Mouse (Mus musculus) retina, embryonic 14.5 days (tissue): Measurements from ENCODE around the gene Nfam1.

ENCODE experiments used
- DNase-seq: peaks from one replicate; pipeline ENCODE4 v3.0.0-alpha.2; 2015; ENCODE audit warnings: low spot score

Gene Nfam1

DNA sequence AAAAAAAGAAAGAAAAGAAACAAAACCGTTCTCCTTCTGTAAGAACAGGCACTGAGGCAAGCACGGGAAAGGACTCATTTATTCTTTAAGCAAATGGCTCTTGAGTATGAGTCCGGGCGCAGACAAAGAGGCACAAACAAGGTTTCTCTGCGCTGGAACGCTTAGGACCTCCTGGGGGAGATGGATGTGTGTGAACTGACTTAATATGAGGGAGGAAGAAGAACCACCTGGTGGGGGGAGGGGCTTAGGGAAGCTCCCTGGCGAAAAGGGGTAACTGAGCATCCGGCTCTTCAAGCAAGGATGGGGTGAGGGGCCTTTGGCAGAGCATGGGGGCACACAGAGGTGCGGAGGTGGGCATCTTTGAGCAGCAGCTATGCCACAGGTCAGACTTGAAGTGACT, 40.2 kb downstream of the Nfam1 start:
- DNase-seq, result no peak

GRCm38 (mm10) chr15:82992079-82992783, 40.9 kb downstream of the Nfam1 start:
- DNase-seq, result no peak

DNA sequence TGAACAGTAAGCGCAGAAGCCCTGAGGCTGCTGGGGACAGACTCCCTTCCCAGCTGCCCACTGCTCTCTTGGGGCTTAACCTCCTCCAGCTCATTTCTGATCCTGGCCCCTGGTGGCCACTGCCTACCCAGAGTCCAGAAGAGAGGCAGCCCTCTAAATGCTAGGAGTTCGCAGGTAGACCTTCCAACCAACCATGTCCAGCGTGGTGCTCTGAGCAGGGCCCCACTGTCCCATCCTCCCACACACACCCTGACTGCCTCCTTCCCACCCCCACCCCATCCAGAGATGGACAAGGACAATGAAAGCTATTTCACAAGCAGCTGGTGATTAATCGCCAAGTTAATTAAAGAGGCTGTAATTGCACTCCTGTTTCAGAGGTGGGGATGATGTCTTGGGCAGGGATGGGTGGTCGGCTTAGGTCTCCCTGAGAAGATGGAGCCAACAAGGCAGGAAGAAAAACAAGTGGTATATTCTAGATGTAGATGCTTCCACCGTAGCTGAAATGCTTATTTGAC, 43.9 kb downstream of the Nfam1 start:
- peak; percentile 34 for DNase-seq

GRCm38 (mm10) chr15:82987732-82988112, 45.4 kb downstream of the Nfam1 start, which contains the start of gene Tcf20:
Gene Tcf20 (minus strand): TSS chr15:82987872.
- DNase-seq, result peak; percentile 90

DNA sequence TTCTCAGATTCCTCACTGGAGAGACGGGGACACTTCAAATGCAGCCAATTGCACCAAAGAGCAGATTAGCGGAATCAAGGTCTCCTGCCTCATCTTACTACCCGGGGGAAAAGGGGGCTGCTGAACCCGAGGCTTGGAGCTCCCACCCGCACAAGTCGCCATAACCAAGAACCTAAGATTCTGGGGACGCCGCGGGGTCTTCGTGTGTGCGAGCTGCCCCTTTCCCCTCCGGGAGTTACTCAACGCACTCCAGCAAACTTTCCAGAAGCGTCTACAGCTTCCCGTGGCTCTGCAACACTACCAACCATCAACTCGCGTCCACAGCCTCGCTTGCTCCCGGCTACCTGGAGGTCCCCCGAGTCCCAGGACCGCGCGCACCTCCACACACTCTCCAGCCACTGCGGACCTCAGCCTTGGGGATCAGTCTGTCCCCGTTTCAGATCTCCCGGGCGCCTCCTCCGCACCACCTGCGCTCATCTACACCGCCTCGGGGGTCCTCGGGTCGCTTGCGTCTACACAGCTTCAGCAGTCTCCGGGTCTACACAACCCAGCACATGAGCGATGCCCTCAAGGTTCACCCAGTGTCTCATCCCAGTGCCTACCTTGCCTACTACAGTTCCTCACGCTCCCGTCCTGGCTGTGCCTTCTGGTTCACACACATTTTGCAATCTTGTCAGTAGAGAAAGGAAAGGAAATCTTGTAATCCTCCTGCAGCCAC, 45.9 kb downstream of the Nfam1 start:
- no peak for DNase-seq

DNA sequence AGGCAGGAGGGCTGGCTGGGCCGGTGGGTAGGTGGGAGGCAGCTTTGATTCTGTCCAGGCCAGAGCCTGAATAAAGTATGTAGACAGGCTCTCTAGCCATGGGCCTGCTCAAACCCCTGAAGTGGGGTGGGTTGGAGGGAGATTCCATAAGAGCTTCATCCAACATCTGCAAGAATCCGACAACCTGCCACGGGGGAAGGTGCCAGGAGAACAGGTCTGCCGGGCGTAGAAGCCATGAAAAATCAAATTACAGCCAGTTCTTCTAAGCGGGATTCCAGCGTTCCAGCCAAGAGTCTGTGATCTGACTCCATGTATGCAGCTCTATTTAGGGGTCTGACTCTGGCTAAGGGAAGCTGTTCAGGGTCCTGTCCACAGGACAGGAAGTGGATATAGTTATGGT, 48.5 kb downstream of the Nfam1 start:
- DNase-seq, result no peak

DNA sequence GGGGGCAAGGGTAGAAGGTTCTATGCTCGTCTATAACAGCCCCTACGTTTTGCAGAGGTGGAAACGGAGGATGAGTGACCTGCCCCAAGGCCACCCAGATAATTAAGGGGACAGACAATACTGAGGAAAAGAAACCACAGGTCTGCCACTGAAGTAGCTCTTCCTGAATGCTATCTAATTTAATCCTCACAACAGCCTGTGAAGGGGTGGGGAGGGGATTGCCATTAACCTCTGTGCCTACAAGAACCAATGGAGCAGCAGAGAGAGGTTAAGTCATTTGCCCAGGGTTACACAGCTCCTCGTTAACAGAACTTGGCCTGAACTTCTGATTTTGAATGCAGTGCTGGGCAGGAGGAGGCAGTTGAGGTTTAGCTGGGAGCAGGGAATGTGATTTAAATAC, 49.0 kb downstream of the Nfam1 start:
- DNase-seq, result no peak

DNA sequence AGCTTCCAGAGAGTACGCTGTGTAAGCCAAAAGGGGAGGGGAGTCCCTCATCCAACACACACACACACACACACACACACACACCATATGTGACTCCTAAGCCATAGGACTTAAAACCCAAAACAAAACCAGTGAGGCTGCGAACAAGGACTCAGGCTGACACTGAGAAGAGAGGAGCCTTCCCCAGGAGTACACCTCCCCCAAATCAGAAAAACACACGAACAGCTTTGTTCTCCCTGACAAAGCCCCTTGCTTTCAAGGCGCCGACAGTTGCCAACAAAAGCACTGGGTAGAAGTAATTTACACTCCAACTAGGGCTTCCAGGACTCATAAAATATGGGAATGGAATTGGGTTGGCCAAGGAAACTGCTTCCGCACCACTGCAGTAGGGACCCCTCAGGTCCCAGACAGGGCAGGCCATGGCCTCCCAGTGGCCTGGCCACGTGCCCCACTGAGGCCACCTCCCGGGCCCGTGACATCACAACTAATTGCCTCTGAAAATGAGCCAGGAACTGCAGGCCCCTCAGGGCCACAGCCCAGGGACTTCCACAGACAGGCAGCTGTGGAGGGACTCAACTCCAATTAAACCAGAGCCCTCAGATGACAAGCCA, 49.6 kb downstream of the Nfam1 start:
- peak; percentile 69 for DNase-seq

DNA sequence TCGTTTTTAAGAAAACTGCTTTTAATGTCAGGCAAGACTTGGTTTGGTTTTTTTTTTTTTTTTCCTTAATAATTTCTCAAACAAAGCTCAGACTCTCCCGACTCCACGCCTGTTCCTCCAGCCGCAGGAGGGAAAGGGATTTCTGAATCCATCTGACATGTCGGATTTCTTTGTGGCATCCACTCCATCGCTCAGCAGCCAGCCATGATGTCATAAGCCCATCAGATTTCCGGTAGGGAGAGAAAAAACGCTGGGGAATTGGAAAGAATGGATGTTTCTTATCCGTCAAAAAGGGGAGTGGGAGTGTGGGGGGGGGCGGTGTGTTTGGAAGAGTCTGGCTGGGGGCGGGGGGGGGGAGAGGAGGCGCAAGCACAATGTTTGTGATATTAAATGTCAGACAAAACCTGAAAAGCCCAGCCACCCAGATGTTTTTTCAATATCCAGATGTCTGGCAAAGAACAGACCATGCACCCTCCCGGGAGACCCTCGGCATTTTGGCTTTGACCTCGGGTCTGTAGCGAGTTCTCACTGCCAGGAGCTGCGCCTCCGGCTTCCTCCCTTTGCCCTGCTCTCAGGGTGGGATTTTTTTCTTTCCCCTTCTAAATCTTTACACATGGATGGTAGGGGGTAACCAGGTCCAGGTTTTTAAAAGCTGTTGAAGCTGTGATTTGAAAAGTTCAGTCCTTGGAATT, 50.2 kb downstream of the Nfam1 start:
- DNase-seq, result peak; percentile 53

DNA sequence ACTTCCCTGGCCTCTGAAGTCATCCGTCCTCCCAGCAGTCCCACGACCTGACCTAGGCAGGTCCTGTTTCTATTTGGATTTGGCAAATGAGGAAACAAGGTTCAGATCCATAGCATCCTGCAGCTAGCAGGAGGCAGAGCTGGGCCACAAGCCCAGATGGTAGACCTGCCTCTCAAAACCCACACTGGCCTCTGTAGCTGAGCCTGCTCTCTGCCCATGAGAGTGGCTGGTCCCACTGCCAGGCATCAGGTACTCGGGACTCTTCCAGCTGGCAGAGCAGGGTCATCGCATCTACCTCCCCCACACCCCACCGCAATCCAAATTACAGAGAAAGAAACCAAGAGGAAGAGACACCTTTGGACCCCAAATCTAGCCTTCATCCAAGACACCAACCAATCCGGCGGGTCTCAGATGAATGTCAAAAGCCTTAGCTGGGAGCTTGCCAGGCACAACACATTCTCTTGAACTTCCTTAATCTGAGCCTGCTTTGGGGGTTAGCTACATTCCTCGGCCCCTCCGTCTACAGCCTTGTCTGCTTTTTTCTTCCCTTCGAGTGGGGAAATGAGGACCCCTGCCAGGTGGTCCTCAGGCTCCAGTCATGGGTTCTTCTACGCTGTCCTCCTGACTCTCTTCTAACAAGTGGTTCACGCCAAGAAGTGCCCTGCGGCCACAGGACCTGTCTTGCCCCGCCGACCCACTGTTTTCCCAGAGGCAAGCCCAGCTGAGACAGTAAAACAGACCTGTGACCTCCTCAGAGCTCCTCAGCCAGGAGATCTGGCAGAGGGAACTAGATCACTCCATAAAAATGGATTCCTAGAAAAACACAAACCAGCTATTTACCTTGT, 51.2 kb downstream of the Nfam1 start:
- no peak for DNase-seq

DNA sequence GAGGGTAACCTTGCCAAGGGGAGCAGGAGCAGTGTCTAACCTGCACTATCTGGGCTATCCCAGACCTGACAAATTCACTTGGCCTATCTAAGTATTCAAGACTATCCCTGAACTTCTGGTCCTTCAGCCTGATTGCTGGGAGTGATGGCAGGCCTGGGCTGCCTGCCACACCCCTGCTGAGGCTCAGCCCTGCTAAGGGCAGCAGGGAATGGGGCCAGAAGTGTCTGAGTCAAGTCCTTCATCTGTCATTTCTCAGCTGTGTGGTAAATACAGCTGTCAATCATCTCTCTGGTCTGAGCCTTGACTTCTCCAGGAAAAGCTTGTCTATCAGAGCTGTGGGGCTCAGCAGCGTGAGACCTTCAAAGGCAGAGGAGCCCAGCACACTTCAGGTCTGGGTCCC, 53.6 kb downstream of the Nfam1 start:
- DNase-seq, result no peak

DNA sequence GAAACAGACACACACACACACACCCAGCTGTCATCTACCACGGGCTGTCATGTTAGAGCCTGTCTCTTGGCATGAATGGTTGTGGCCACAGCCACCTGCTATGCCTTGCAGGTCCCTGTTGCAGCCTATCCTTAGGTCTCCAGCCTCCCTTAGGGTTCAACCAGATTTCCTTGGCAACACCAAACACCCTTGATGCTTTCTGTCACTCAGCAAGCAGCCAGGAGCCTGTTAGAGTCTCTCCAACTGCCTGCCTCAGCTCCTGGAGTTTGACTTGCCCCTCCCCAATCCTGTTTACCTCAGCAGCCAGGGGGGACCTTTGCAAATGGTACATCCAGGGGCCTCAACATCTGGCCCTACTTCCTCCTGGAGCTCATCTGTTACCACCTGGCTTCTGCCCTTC, 58.6 kb downstream of the Nfam1 start:
- no peak for DNase-seq

GRCm38 (mm10) chr15:82969206-82969721, 63.8 kb downstream of the Nfam1 start:
- no peak for DNase-seq

DNA sequence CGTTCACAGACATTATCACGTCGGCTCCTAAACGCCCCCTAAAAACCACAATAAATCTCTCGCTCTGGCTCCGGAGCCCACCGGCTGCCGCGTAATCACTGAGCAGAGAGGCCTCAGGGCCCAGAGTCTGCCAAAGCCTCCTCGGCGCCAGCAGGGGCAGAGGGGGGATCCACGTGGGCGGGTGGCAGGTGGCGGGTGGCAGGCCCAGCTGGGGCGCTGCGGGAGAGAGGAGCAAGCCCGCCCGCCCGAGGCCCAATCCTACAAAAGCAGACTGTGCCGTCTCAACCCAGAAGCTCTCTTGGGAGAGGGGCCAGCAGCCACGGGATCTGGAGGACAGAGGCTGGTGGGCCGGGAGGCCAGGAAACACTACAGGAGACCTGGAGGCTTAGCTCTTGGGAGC, 64.7 kb downstream of the Nfam1 start:
- DNase-seq, result peak; percentile 72

DNA sequence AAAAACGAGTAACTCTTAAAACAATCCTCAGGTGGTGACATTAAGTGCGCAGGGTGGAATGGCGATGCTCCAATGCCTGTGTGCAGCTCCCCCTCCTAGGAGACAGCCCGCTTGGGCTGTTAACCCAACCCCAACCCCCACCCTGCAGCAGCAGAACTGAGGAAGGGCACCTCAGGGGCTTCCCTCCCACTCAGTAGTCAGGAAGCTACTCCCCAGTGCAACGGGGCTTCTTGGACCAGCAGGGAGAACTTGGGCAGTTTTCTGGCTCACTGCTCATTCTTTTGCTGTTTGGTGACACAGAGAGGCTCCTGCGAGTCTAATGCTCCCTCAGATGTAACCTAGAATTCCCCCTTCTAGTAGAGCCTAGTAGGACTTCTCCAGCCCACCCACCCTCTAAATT, 65.2 kb downstream of the Nfam1 start:
- DNase-seq, result no peak

- no peak for DNase-seq
These were observed 68.8 kb downstream of the Nfam1 start for GRCm38 (mm10) chr15:82964266-82964825.

DNA sequence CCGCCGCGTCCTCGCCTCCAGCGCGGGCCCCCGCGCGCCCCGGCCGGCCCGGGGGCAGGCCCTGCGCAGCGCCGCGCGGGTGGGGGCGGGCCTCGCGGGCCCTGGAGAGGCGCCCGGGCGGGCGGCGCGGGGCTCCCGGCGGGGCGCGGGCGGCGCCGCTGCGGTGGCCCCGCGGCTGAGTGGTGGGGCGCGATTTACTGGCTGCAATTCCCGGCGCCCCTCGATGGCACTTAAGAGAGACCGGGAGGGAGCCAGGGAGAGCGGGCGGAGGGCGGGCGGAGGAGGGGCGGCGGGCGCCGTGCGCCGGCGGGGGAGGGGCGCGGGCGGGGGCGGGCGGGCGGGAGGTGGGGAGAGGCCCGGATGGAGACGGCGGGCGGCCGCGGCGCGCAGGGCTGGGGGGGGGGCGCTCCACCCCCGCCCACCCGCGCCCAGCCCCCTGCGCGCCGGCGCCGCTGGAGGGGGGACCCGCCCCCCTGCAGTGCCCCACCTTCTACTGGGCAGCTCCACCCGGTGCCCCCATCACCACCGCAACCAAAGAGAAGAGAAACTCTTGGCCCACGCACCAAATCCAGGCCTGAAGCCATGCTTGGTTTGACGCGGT, 69.5 kb downstream of the Nfam1 start:
- DNase-seq, result no peak

DNA sequence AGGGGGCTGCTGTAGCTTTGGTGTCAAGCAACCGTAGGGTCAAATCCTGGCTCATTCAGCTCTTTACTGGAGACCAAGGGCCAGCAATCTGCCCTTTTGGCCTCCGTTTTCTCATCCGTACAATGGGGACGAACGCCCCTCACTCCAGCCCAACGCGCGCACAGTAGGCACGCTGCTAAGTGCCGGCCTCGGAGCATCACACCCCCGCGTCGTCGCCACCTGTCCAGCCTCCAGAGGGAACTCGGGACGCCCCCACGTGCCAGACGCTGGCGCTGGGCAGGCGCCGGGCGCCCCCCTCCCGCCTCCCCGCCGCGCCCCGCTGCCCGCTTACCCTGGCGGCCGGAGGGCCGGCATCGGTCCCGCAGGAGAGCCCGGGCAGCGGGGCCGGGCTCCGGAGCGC, 70.0 kb downstream of the Nfam1 start:
- no peak for DNase-seq

DNA sequence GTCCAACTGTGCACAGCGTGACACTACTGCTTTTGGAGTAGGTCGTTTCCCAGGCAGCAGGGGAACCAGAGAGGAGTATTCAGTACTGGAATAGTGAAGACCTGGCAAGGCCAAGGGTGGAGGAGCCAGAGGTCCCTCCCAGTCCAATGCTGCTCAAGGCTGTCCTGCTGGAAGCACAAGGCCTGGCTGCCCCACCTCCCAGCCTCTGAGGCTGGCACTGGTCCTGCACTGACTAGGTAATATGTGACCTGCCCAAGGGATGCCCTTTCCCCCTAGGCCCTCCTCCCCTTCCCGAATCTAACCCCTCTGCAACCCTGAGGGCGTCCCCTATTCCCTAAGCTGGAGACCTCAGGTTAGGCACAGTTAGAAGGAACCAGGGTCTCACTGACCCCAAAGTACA, 70.6 kb downstream of the Nfam1 start:
- no peak for DNase-seq

DNA sequence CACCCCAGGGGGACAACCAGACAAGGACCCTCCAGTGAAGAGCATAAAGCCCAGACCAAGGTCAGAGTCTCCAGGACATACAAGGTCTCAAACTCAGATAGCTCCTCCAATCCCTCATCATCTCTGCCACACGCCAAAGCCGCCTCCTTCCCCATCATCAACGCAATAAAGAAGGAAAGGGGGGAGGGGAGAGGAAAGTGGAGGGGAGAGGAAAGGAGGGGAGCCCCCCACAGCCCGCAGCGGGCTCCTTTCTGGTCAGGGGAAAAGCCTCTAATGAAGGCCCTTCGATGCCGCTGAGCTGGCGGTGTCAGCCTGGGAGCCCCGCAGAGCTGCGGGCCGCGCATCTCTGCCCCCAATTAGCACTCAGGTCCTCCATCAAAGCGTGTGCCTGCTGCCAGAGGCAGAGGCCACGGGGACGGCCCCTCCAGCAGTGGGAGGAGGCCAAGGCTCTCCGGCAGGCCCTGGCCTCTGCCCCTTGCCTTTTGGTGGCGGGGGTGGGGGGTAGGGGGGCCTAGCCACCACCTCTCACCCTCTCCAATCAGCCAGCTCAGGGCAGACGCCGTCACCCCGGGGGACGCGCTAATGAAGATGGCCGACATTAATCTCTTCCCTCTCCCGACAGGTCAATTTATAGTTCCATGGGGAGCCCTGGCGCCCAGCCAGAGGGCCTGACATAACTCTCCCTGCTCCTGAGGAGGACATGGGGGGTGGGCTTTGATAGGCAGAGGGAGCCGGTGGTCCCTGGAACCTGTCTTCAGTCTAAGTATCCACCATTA, 72.1 kb downstream of the Nfam1 start:
- DNase-seq, result peak; percentile 70
